Mouse (Mus musculus): ENCODE measurements around the gene Prr36. TPM values are rescaled to one million over a fixed set of nuclear protein-coding genes. Genes with fewer than 3 reads are reported as not detected.
A peak's percentile ranks its signal among the peaks of the same experiment; 100 is the strongest.

Prr36 gene
- total and polyA plus RNA-seq, 3 experiments: 0.16 to 0.60 (median 0.36) TPM

- no peak for ATAC-seq (ENCODE audit: extremely low read depth, insufficient number of reproducible peaks, low FRiP score, poor library complexity, severe bottlenecking)
- no peak for DNase-seq (ENCODE audit: low spot score)
- Histone ChIP-seq H3K4me3 (ENCODE audit: low read depth, low read length) (no peak overlapping the region), H3K4me1 (ENCODE audit: insufficient read depth, low read depth, low read length) (peaks cover 16% of the 10 kb centered on the region), H3K9me3 (replicated peaks) (no peaks in the 10 kb centered on the region), H3K36me3 (replicated peaks) (peaks cover 91% of the 10 kb centered on the region), H3K27me3 (ENCODE audit: insufficient read depth, low read length) (no peaks in the 10 kb centered on the region)
- no peak for TF ChIP-seq POLR2AphosphoS5 (IDR thresholded peaks at IDR 0.05; ENCODE audit: insufficient replicate concordance, low read depth, low read length)
- no peak for TF ChIP-seq CTCF (IDR thresholded peaks at IDR 0.05; ENCODE audit: low read depth, low read length)
- no peak for TF ChIP-seq GATA1 (IDR thresholded peaks at IDR 0.05; ENCODE audit: borderline replicate concordance, low read length)
These were observed 30.0 kb upstream of the Prr36 start for GRCm38 (mm10) chr8:4247241-4247640.

GRCm38 (mm10) chr8:4245737-4246136, 28.5 kb upstream of the Prr36 start:
- Histone ChIP-seq H3K36me3 (replicated peaks) (peaks cover 100% of the 10 kb centered on the region), H3K27me3 (ENCODE audit: insufficient read depth, low read length) (no peaks in the 10 kb centered on the region), H3K9me3 (replicated peaks) (no peaks in the 10 kb centered on the region), H3K4me1 (ENCODE audit: insufficient read depth, low read depth, low read length) (peaks cover 16% of the 10 kb centered on the region), H3K4me3 (ENCODE audit: low read depth, low read length) (no peak overlapping the region)
- ATAC-seq (ENCODE audit: extremely low read depth, insufficient number of reproducible peaks, low FRiP score, poor library complexity, severe bottlenecking): no peak
- no peak for TF ChIP-seq POLR2AphosphoS5 (IDR thresholded peaks at IDR 0.05; ENCODE audit: insufficient replicate concordance, low read depth, low read length)
- no peak for DNase-seq (ENCODE audit: low spot score)

GRCm38 (mm10) chr8:4245061-4245460, 27.8 kb upstream of the Prr36 start:
- DNase-seq (ENCODE audit: low spot score): no peak
- TF ChIP-seq GATA1 (IDR thresholded peaks at IDR 0.05; ENCODE audit: borderline replicate concordance, low read length) (no peak), POLR2AphosphoS5 (IDR thresholded peaks at IDR 0.05; ENCODE audit: insufficient replicate concordance, low read depth, low read length) (no peak), CTCF (IDR thresholded peaks at IDR 0.05; ENCODE audit: low read depth, low read length) (no peak), TAL1 (conservative IDR thresholded peaks at IDR 0.05; ENCODE audit: low read depth, low read length) (no peak), GATA2 (IDR thresholded peaks at IDR 0.05; ENCODE audit: borderline replicate concordance, low read depth, low read length) (no peak)
- Histone ChIP-seq H3K4me1 (ENCODE audit: insufficient read depth, low read depth, low read length) (peaks cover 21% of the 10 kb centered on the region), H3K27me3 (ENCODE audit: insufficient read depth, low read length) (no peaks in the 10 kb centered on the region), H3K9me3 (replicated peaks) (no peaks in the 10 kb centered on the region), H3K36me3 (replicated peaks) (peaks cover 100% of the 10 kb centered on the region), H3K4me3 (ENCODE audit: low read depth, low read length) (no peak overlapping the region)
- ATAC-seq (ENCODE audit: extremely low read depth, insufficient number of reproducible peaks, low FRiP score, poor library complexity, severe bottlenecking): no peak

- H3K36me3 ChIP-seq (replicated peaks): peaks cover 48% of the 10 kb centered on the region
- peaks cover 17% of the 10 kb centered on the region for H3K27me3 ChIP-seq (ENCODE audit: insufficient read depth, low read length)
- ATAC-seq (ENCODE audit: extremely low read depth, insufficient number of reproducible peaks, low FRiP score, poor library complexity, severe bottlenecking) (peak; percentile 22; the same call in 1 of the 2 replicates), DNase-seq (ENCODE audit: low spot score) (peak; percentile 16)
- peak overlapping the region; percentile 91 for H3K4me3 ChIP-seq (ENCODE audit: low read depth, low read length)
- H3K9me3 ChIP-seq (replicated peaks): no peaks in the 10 kb centered on the region
- peaks cover 39% of the 10 kb centered on the region for H3K4me1 ChIP-seq (ENCODE audit: insufficient read depth, low read depth, low read length)
- no peak for TF ChIP-seq GATA1 (IDR thresholded peaks at IDR 0.05; ENCODE audit: borderline replicate concordance, low read length)
These were observed 22.1 kb upstream of the Prr36 start for GRCm38 (mm10) chr8:4239193-4239890.

- Histone ChIP-seq H3K36me3 (replicated peaks) (peaks cover 41% of the 10 kb centered on the region), H3K4me1 (ENCODE audit: insufficient read depth, low read depth, low read length) (peaks cover 34% of the 10 kb centered on the region), H3K9me3 (replicated peaks) (no peaks in the 10 kb centered on the region), H3K27me3 (ENCODE audit: insufficient read depth, low read length) (peaks cover 24% of the 10 kb centered on the region), H3K4me3 (ENCODE audit: low read depth, low read length) (peak within 1 kb of the TSS; percentile 91)
- ATAC-seq (ENCODE audit: extremely low read depth, insufficient number of reproducible peaks, low FRiP score, poor library complexity, severe bottlenecking) (peak; percentile 74), DNase-seq (ENCODE audit: low spot score) (peak; percentile 98)
- TF ChIP-seq GATA2 (IDR thresholded peaks at IDR 0.05; ENCODE audit: borderline replicate concordance, low read depth, low read length) (no peak), CTCF (IDR thresholded peaks at IDR 0.05; ENCODE audit: low read depth, low read length) (no peak), TAL1 (conservative IDR thresholded peaks at IDR 0.05; ENCODE audit: low read depth, low read length) (no peak), GATA1 (IDR thresholded peaks at IDR 0.05; ENCODE audit: borderline replicate concordance, low read length) (no peak), POLR2AphosphoS5 (IDR thresholded peaks at IDR 0.05; ENCODE audit: insufficient replicate concordance, low read depth, low read length) (no peak)
These were observed 21.4 kb upstream of the Prr36 start, which contains the start of the genes Map2k7 and Gm49320 for GRCm38 (mm10) chr8:4238434-4239192. TSS of gene Map2k7 (plus strand) at chr8:4238740. TSS of gene Gm49320 (plus strand) at chr8:4238865.

- H3K4me3 ChIP-seq (ENCODE audit: low read depth, low read length): peak overlapping the region; percentile 91
- no peaks in the 10 kb centered on the region for H3K9me3 ChIP-seq (replicated peaks)
- H3K4me1 ChIP-seq (ENCODE audit: insufficient read depth, low read depth, low read length): peaks cover 34% of the 10 kb centered on the region
- peaks cover 34% of the 10 kb centered on the region for H3K36me3 ChIP-seq (replicated peaks)
- peak; percentile 32 for DNase-seq (ENCODE audit: low spot score)
- no peak for TF ChIP-seq TAL1 (conservative IDR thresholded peaks at IDR 0.05; ENCODE audit: low read depth, low read length)
- no peak for TF ChIP-seq POLR2AphosphoS5 (IDR thresholded peaks at IDR 0.05; ENCODE audit: insufficient replicate concordance, low read depth, low read length)
- TF ChIP-seq GATA2 (IDR thresholded peaks at IDR 0.05; ENCODE audit: borderline replicate concordance, low read depth, low read length): no peak
- no peak for TF ChIP-seq GATA1 (IDR thresholded peaks at IDR 0.05; ENCODE audit: borderline replicate concordance, low read length)
- TF ChIP-seq CTCF (IDR thresholded peaks at IDR 0.05; ENCODE audit: low read depth, low read length): no peak
- H3K27me3 ChIP-seq (ENCODE audit: insufficient read depth, low read length): peaks cover 25% of the 10 kb centered on the region
- ATAC-seq (ENCODE audit: extremely low read depth, insufficient number of reproducible peaks, low FRiP score, poor library complexity, severe bottlenecking): no peak; the same call in 1 of the 2 replicates
These were observed 20.7 kb upstream of the Prr36 start for GRCm38 (mm10) chr8:4237814-4238433.

Data from G1E (cell line).